Mouse (Mus musculus) frontal cortex, postnatal 14 days (tissue): Measurements from ENCODE around the gene Arid4a.
A peak's percentile ranks its signal among the peaks of the same experiment; 100 is the strongest.

Source experiments
- DNase-seq, 2 experiments: peaks; one replicate each; pipeline ENCODE4 v3.0.0; 2022; ENCODE audit warnings: low spot score in 2 of 2

Arid4a gene

GRCm38 (mm10) chr12:71141189-71141588 lies 125.4 kb downstream of the Arid4a start:
- DNase-seq, result no peak

GRCm38 (mm10) chr12:71147641-71148040 lies 131.9 kb downstream of the Arid4a start:
- peak in 1 of 2 experiments; percentile 33 for DNase-seq
